Mouse (Mus musculus): ENCODE results near the gene Atp8a1. TPM values are rescaled to one million over a fixed set of nuclear protein-coding genes. Genes with fewer than 3 reads are reported as not detected.
A peak's percentile ranks its signal among the peaks of the same experiment; 100 is the strongest.

Atp8a1 gene
- polyA plus RNA-seq, 1 experiment from 2014 or later = 8.7 TPM

GRCm38 (mm10) chr5:67649156-67649555 lies 198.1 kb downstream of the Atp8a1 start:
- Histone ChIP-seq H3K9ac (ENCODE audit: low read depth, low read length) (no peak overlapping the region), H3K4me2 (ENCODE audit: low read length) (no peak overlapping the region), H3K27ac (no peak overlapping the region), H3K9me3 (replicated peaks; ENCODE audit: low read length) (no peaks in the 10 kb centered on the region), H3K4me1 (replicated peaks; ENCODE audit: insufficient read depth, low read length) (no peaks in the 10 kb centered on the region), H3K4me3 (replicated peaks; ENCODE audit: low read depth, low read length) (no peak overlapping the region), H3K36me3 (ENCODE audit: insufficient read depth, low read length) (no peaks in the 10 kb centered on the region), H3K27me3 (ENCODE audit: insufficient read depth, low read length) (no peaks in the 10 kb centered on the region)
- WGBS = 76% methylated on average over 4 of the region's 4 CpGs
- DNase-seq (ENCODE audit: low spot score) (no peak), ATAC-seq (replicated peaks; ENCODE audit: low FRiP score, low read depth) (no peak)
- TF ChIP-seq CTCF (IDR thresholded peaks at IDR 0.05; ENCODE audit: low read depth) = no peak

GRCm38 (mm10) chr5:67647568-67647967 lies 199.7 kb downstream of the Atp8a1 start:
- WGBS = 83% methylated on average over 21 of the region's 21 CpGs
- no peaks in the 10 kb centered on the region for H3K9me3 ChIP-seq (replicated peaks; ENCODE audit: low read length)
- H3K4me1 ChIP-seq (replicated peaks; ENCODE audit: insufficient read depth, low read length) = no peaks in the 10 kb centered on the region
- no peak overlapping the region for H3K4me3 ChIP-seq (replicated peaks; ENCODE audit: low read depth, low read length)
- no peaks in the 10 kb centered on the region for H3K27me3 ChIP-seq (ENCODE audit: insufficient read depth, low read length)
- peak; percentile 54 for TF ChIP-seq CTCF (IDR thresholded peaks at IDR 0.05; ENCODE audit: low read depth)
- no peak overlapping the region for H3K27ac ChIP-seq
- DNase-seq (ENCODE audit: low spot score) (peak; percentile 52), ATAC-seq (replicated peaks; ENCODE audit: low FRiP score, low read depth) (no peak)
- H3K36me3 ChIP-seq (ENCODE audit: insufficient read depth, low read length) = no peaks in the 10 kb centered on the region
- H3K4me2 ChIP-seq (ENCODE audit: low read length) = no peak overlapping the region
- H3K9ac ChIP-seq (ENCODE audit: low read depth, low read length) = no peak overlapping the region

GRCm38 (mm10) chr5:67646756-67647529 lies 200.3 kb downstream of the Atp8a1 start:
- peak overlapping the region; percentile 7; the same call in 1 of the 2 replicates for H3K4me2 ChIP-seq (ENCODE audit: low read length)
- H3K4me1 ChIP-seq (replicated peaks; ENCODE audit: insufficient read depth, low read length) = no peaks in the 10 kb centered on the region
- no peaks in the 10 kb centered on the region for H3K27me3 ChIP-seq (ENCODE audit: insufficient read depth, low read length)
- H3K4me3 ChIP-seq (replicated peaks; ENCODE audit: low read depth, low read length) = no peak overlapping the region
- DNase-seq (ENCODE audit: low spot score) (no peak), ATAC-seq (replicated peaks; ENCODE audit: low FRiP score, low read depth) (no peak)
- no peak for TF ChIP-seq CTCF (IDR thresholded peaks at IDR 0.05; ENCODE audit: low read depth)
- H3K36me3 ChIP-seq (ENCODE audit: insufficient read depth, low read length) = no peaks in the 10 kb centered on the region
- no peak overlapping the region for H3K27ac ChIP-seq
- H3K9me3 ChIP-seq (replicated peaks; ENCODE audit: low read length) = no peaks in the 10 kb centered on the region
- no peak overlapping the region for H3K9ac ChIP-seq (ENCODE audit: low read depth, low read length)
- WGBS = 36% methylated on average over 20 of the region's 20 CpGs

GRCm38 (mm10) chr5:67643537-67644255 lies 203.5 kb downstream of the Atp8a1 start:
- H3K9ac ChIP-seq (ENCODE audit: low read depth, low read length) = no peak overlapping the region
- H3K4me1 ChIP-seq (replicated peaks; ENCODE audit: insufficient read depth, low read length) = no peaks in the 10 kb centered on the region
- H3K36me3 ChIP-seq (ENCODE audit: insufficient read depth, low read length) = no peaks in the 10 kb centered on the region
- TF ChIP-seq CTCF (IDR thresholded peaks at IDR 0.05; ENCODE audit: low read depth) = no peak
- DNase-seq (ENCODE audit: low spot score) (no peak), ATAC-seq (replicated peaks; ENCODE audit: low FRiP score, low read depth) (no peak)
- H3K4me3 ChIP-seq (replicated peaks; ENCODE audit: low read depth, low read length) = no peak overlapping the region
- H3K27ac ChIP-seq = no peak overlapping the region
- H3K9me3 ChIP-seq (replicated peaks; ENCODE audit: low read length) = no peaks in the 10 kb centered on the region
- 87% methylated on average over 5 of the region's 5 CpGs for WGBS
- H3K4me2 ChIP-seq (ENCODE audit: low read length) = no peak overlapping the region
- no peaks in the 10 kb centered on the region for H3K27me3 ChIP-seq (ENCODE audit: insufficient read depth, low read length)

GRCm38 (mm10) chr5:67641406-67642120 lies 205.7 kb downstream of the Atp8a1 start:
- H3K9ac ChIP-seq (ENCODE audit: low read depth, low read length) = no peak overlapping the region
- TF ChIP-seq CTCF (IDR thresholded peaks at IDR 0.05; ENCODE audit: low read depth) = no peak
- H3K4me3 ChIP-seq (replicated peaks; ENCODE audit: low read depth, low read length) = no peak overlapping the region
- H3K27ac ChIP-seq = no peak overlapping the region
- ATAC-seq (replicated peaks; ENCODE audit: low FRiP score, low read depth) = no peak
- DNase-seq (ENCODE audit: low spot score) = peak; percentile 76
- no peaks in the 10 kb centered on the region for H3K4me1 ChIP-seq (replicated peaks; ENCODE audit: insufficient read depth, low read length)
- whole genome bisulfite sequencing = 25% methylated on average over 8 of the region's 8 CpGs
- H3K27me3 ChIP-seq (ENCODE audit: insufficient read depth, low read length) = no peaks in the 10 kb centered on the region
- no peak overlapping the region for H3K4me2 ChIP-seq (ENCODE audit: low read length)
- H3K36me3 ChIP-seq (ENCODE audit: insufficient read depth, low read length) = no peaks in the 10 kb centered on the region
- H3K9me3 ChIP-seq (replicated peaks; ENCODE audit: low read length) = no peaks in the 10 kb centered on the region

GRCm38 (mm10) chr5:67640596-67641312 lies 206.5 kb downstream of the Atp8a1 start:
- H3K36me3 ChIP-seq (ENCODE audit: insufficient read depth, low read length) = no peaks in the 10 kb centered on the region
- ATAC-seq (replicated peaks; ENCODE audit: low FRiP score, low read depth) = 0 out of 2 replicates have a peak, but pooled peaks have one; percentile 41
- H3K27me3 ChIP-seq (ENCODE audit: insufficient read depth, low read length) = no peaks in the 10 kb centered on the region
- no peak for TF ChIP-seq CTCF (IDR thresholded peaks at IDR 0.05; ENCODE audit: low read depth)
- H3K4me3 ChIP-seq (replicated peaks; ENCODE audit: low read depth, low read length) = no peak overlapping the region
- no peaks in the 10 kb centered on the region for H3K9me3 ChIP-seq (replicated peaks; ENCODE audit: low read length)
- H3K4me2 ChIP-seq (ENCODE audit: low read length) = no peak overlapping the region
- no peak overlapping the region for H3K9ac ChIP-seq (ENCODE audit: low read depth, low read length)
- DNase-seq (ENCODE audit: low spot score) = no peak
- no peak overlapping the region for H3K27ac ChIP-seq
- WGBS = 63% methylated on average over 8 of the region's 8 CpGs
- H3K4me1 ChIP-seq (replicated peaks; ENCODE audit: insufficient read depth, low read length) = no peaks in the 10 kb centered on the region
